Mouse (Mus musculus): ENCODE data around the gene Gipc2.
A peak's percentile ranks its signal among the peaks of the same experiment; 100 is the strongest.
"Not testable (repeated sequence)": the region's sequence is repeated elsewhere in the genome, so short reads cannot be mapped to it uniquely, and the experiment has no call there.

Gene Gipc2

GRCm38 (mm10) chr3:152166099-152166423 lies at the start of gene Gipc2:
TSS of gene Gipc2 (minus strand) at chr3:152166230.
- no peak for DNase-seq

GRCm38 (mm10) chr3:152213416-152213815 lies 47.4 kb upstream of the Gipc2 start:
- DNase-seq = no peak

GRCm38 (mm10) chr3:152211731-152212279 lies 45.8 kb upstream of the Gipc2 start:
- no peak for DNase-seq

GRCm38 (mm10) chr3:152210728-152211391 lies 44.8 kb upstream of the Gipc2 start:
- DNase-seq = peak; percentile 71

GRCm38 (mm10) chr3:152209967-152210634 lies 44.1 kb upstream of the Gipc2 start, which contains the start of the genes Dnajb4 and Fubp1:
TSS of gene Dnajb4 (minus strand) at chr3:152210302.
TSS of gene Fubp1 (plus strand) at chr3:152210422.
- peak; percentile 99 for DNase-seq

GRCm38 (mm10) chr3:152209177-152209966 lies 43.3 kb upstream of the Gipc2 start:
- DNase-seq = peak; percentile 80

- no peak for DNase-seq
Observed at GRCm38 (mm10) chr3:152208096-152208885, 42.3 kb upstream of the Gipc2 start.

GRCm38 (mm10) chr3:152207156-152207555 lies 41.1 kb upstream of the Gipc2 start:
- DNase-seq = no peak

GRCm38 (mm10) chr3:152204577-152204976 lies 38.5 kb upstream of the Gipc2 start:
- DNase-seq = no peak

- no peak for DNase-seq
Observed at GRCm38 (mm10) chr3:152203996-152204395, 38.0 kb upstream of the Gipc2 start.

GRCm38 (mm10) chr3:152203411-152203810 lies 37.4 kb upstream of the Gipc2 start:
- no peak for DNase-seq

GRCm38 (mm10) chr3:152202942-152203341 lies 36.9 kb upstream of the Gipc2 start:
- no peak for DNase-seq

- DNase-seq = no peak
Observed at GRCm38 (mm10) chr3:152201651-152202050, 35.6 kb upstream of the Gipc2 start.

GRCm38 (mm10) chr3:152201181-152201580 lies 35.2 kb upstream of the Gipc2 start:
- no peak for DNase-seq

- no peak for DNase-seq
Observed at GRCm38 (mm10) chr3:152199125-152199524, 33.1 kb upstream of the Gipc2 start.

GRCm38 (mm10) chr3:152197246-152197645 lies 31.2 kb upstream of the Gipc2 start:
- not testable (repeated sequence) for DNase-seq

- DNase-seq = peak; percentile 90
Observed at GRCm38 (mm10) chr3:152193635-152194097, 27.6 kb upstream of the Gipc2 start.

GRCm38 (mm10) chr3:152193177-152193576 lies 27.1 kb upstream of the Gipc2 start:
- no peak for DNase-seq

- DNase-seq = peak; percentile 64
Observed at GRCm38 (mm10) chr3:152192238-152192931, 26.4 kb upstream of the Gipc2 start.

GRCm38 (mm10) chr3:152191791-152192237 lies 25.8 kb upstream of the Gipc2 start:
- no peak for DNase-seq

GRCm38 (mm10) chr3:152190679-152191477 lies 24.8 kb upstream of the Gipc2 start:
- DNase-seq = no peak

Measured in cerebellum, adult 9-10 months (tissue).